Mouse (Mus musculus): Measurements from ENCODE around the gene Flcn. TPM values are rescaled to one million over a fixed set of nuclear protein-coding genes. Genes with fewer than 3 reads are reported as not detected.
A peak's percentile ranks its signal among the peaks of the same experiment; 100 is the strongest.

Gene Flcn
- total and polyA plus RNA-seq, 2 experiments from 2014 or later: 43.3 to 46.9 TPM

DNA sequence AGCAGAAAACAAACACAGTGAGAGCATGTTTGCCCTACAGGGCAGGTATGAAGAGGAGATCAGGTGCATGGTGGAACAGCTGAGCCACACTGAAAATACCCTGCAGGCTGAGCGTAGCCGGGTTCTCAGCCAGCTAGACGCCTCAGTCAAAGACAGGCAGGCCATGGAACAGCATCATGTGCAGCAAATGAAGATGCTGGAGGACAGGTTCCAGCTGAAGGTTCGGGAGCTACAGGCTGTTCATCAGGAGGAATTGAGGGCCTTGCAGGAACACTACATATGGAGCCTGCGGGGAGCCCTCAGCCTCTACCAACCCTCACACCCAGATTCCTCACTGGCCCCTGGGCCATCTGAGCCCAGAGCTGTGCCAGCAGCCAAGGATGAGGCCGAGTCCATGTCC, 49.0 kb downstream of the Flcn start:
- Histone ChIP-seq H3K4me1 (ENCODE audit: control insufficient read depth, insufficient read depth) (peaks cover 24% of the 10 kb centered on the region), H3K9ac (replicated peaks; ENCODE audit: low read depth, low read length) (no peak overlapping the region), H3K27ac (ENCODE audit: low read depth) (no peak overlapping the region), H3K27me3 (ENCODE audit: control insufficient read depth, insufficient read depth, low read length) (no peaks in the 10 kb centered on the region), H3K4me2 (ENCODE audit: low read depth, low read length) (no peak overlapping the region), H3K4me3 (ENCODE audit: low read depth, low read length) (no peak overlapping the region), H3K9me3 (replicated peaks; ENCODE audit: control insufficient read depth, low read length) (no peaks in the 10 kb centered on the region), H3K36me3 (replicated peaks; ENCODE audit: control insufficient read depth, insufficient read depth, low read length) (peaks cover 94% of the 10 kb centered on the region)
- 95% methylated on average over 6 of the region's 6 CpGs for WGBS
- DNase-seq (ENCODE audit: low spot score): no peak
- TF ChIP-seq CTCF (IDR thresholded peaks at IDR 0.05; ENCODE audit: low read depth): no peak
- ATAC-seq (ENCODE audit: insufficient read depth, low read depth): no peak

GRCm38 (mm10) chr11:59759626-59760025, 50.2 kb downstream of the Flcn start:
- H3K27me3 ChIP-seq (ENCODE audit: control insufficient read depth, insufficient read depth, low read length): no peaks in the 10 kb centered on the region
- 68% methylated on average over 2 of the region's 2 CpGs for WGBS
- no peak overlapping the region for H3K4me2 ChIP-seq (ENCODE audit: low read depth, low read length)
- no peak overlapping the region for H3K9ac ChIP-seq (replicated peaks; ENCODE audit: low read depth, low read length)
- H3K4me3 ChIP-seq (ENCODE audit: low read depth, low read length): no peak overlapping the region
- no peaks in the 10 kb centered on the region for H3K9me3 ChIP-seq (replicated peaks; ENCODE audit: control insufficient read depth, low read length)
- TF ChIP-seq CTCF (IDR thresholded peaks at IDR 0.05; ENCODE audit: low read depth): no peak
- no peak for TF ChIP-seq EP300 (IDR thresholded peaks at IDR 0.05; ENCODE audit: low read depth)
- DNase-seq (ENCODE audit: low spot score) (no peak), ATAC-seq (ENCODE audit: insufficient read depth, low read depth) (0 out of 2 replicates have a peak, but pooled peaks have one; percentile 4)
- peaks cover 24% of the 10 kb centered on the region for H3K4me1 ChIP-seq (ENCODE audit: control insufficient read depth, insufficient read depth)
- peak overlapping the region; percentile 61 for H3K27ac ChIP-seq (ENCODE audit: low read depth)
- peaks cover 94% of the 10 kb centered on the region for H3K36me3 ChIP-seq (replicated peaks; ENCODE audit: control insufficient read depth, insufficient read depth, low read length)

- Histone ChIP-seq H3K4me1 (ENCODE audit: control insufficient read depth, insufficient read depth) (peaks cover 24% of the 10 kb centered on the region), H3K4me3 (ENCODE audit: low read depth, low read length) (no peak overlapping the region), H3K9ac (replicated peaks; ENCODE audit: low read depth, low read length) (no peak overlapping the region), H3K27ac (ENCODE audit: low read depth) (peak overlapping the region; percentile 61), H3K4me2 (ENCODE audit: low read depth, low read length) (no peak overlapping the region), H3K27me3 (ENCODE audit: control insufficient read depth, insufficient read depth, low read length) (no peaks in the 10 kb centered on the region), H3K9me3 (replicated peaks; ENCODE audit: control insufficient read depth, low read length) (no peaks in the 10 kb centered on the region), H3K36me3 (replicated peaks; ENCODE audit: control insufficient read depth, insufficient read depth, low read length) (peaks cover 93% of the 10 kb centered on the region)
- 15% methylated on average over 4 of the region's 4 CpGs for WGBS
- peak; percentile 52 for DNase-seq (ENCODE audit: low spot score)
- peak; percentile 81 for ATAC-seq (ENCODE audit: insufficient read depth, low read depth)
- TF ChIP-seq EP300 (IDR thresholded peaks at IDR 0.05; ENCODE audit: low read depth) (no peak), CTCF (IDR thresholded peaks at IDR 0.05; ENCODE audit: low read depth) (0 out of 2 replicates have a peak, but pooled peaks have one; percentile 5)
These were observed 50.6 kb downstream of the Flcn start for GRCm38 (mm10) chr11:59759178-59759577.

- TF ChIP-seq EP300 (IDR thresholded peaks at IDR 0.05; ENCODE audit: low read depth) (no peak), CTCF (IDR thresholded peaks at IDR 0.05; ENCODE audit: low read depth) (no peak)
- Histone ChIP-seq H3K9me3 (replicated peaks; ENCODE audit: control insufficient read depth, low read length) (no peaks in the 10 kb centered on the region), H3K27me3 (ENCODE audit: control insufficient read depth, insufficient read depth, low read length) (no peaks in the 10 kb centered on the region), H3K4me3 (ENCODE audit: low read depth, low read length) (no peak overlapping the region), H3K4me1 (ENCODE audit: control insufficient read depth, insufficient read depth) (peaks cover 24% of the 10 kb centered on the region), H3K9ac (replicated peaks; ENCODE audit: low read depth, low read length) (no peak overlapping the region), H3K27ac (ENCODE audit: low read depth) (peak overlapping the region; percentile 61), H3K36me3 (replicated peaks; ENCODE audit: control insufficient read depth, insufficient read depth, low read length) (peaks cover 93% of the 10 kb centered on the region), H3K4me2 (ENCODE audit: low read depth, low read length) (no peak overlapping the region)
- 54% methylated on average over 9 of the region's 9 CpGs for WGBS
- DNase-seq (ENCODE audit: low spot score): no peak
- 0 out of 2 replicates have a peak, but pooled peaks have one; percentile 4 for ATAC-seq (ENCODE audit: insufficient read depth, low read depth)
These were observed 51.4 kb downstream of the Flcn start for GRCm38 (mm10) chr11:59758191-59758985.

DNA sequence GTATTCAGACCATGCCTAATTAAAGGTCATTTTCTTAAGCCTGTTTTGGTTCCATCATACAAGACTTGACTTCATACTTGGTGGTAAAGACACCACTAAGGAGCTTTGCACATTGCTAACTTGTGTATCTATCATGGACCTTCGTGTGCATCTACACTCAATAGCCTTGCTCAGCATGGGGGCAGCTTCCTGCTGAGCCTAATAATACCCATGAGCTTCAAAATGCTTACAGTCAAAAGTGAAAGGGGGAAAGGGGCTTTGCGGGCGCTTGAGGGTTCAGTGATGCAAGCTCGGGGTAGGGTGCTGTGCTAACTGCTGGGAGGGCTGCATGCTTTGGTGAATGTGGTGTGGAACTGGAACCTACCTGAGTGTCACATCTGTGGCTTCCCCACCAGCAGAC, 53.5 kb downstream of the Flcn start:
- H3K4me2 ChIP-seq (ENCODE audit: low read depth, low read length): no peak overlapping the region
- no peaks in the 10 kb centered on the region for H3K9me3 ChIP-seq (replicated peaks; ENCODE audit: control insufficient read depth, low read length)
- no peak for ATAC-seq (ENCODE audit: insufficient read depth, low read depth)
- DNase-seq (ENCODE audit: low spot score): no peak
- H3K27ac ChIP-seq (ENCODE audit: low read depth): no peak overlapping the region
- TF ChIP-seq CTCF (IDR thresholded peaks at IDR 0.05; ENCODE audit: low read depth) (no peak), EP300 (IDR thresholded peaks at IDR 0.05; ENCODE audit: low read depth) (no peak)
- WGBS: 88% methylated on average over 4 of the region's 4 CpGs
- H3K27me3 ChIP-seq (ENCODE audit: control insufficient read depth, insufficient read depth, low read length): no peaks in the 10 kb centered on the region
- no peak overlapping the region for H3K9ac ChIP-seq (replicated peaks; ENCODE audit: low read depth, low read length)
- H3K36me3 ChIP-seq (replicated peaks; ENCODE audit: control insufficient read depth, insufficient read depth, low read length): peaks cover 93% of the 10 kb centered on the region
- H3K4me1 ChIP-seq (ENCODE audit: control insufficient read depth, insufficient read depth): peaks cover 24% of the 10 kb centered on the region
- H3K4me3 ChIP-seq (ENCODE audit: low read depth, low read length): no peak overlapping the region

All from heart, postnatal 0 days (tissue).